Mouse (Mus musculus) CH12.LX (cell line): ENCODE results near the gene Cnksr3.

ENCODE experiments used
- CTCF ChIP-seq, 2 experiments: IDR thresholded peaks in 1 of 2; conservative IDR thresholded peaks in 1 of 2; 2 replicates each; pipeline ENCODE4 v1.5.1; 2011 to 2012; ENCODE audit warnings: low read depth in 2 of 2, low read length in 2 of 2, improper control_type of control experiment in 1 of 2, inconsistent platforms in 1 of 2, mild to moderate bottlenecking in 1 of 2, moderate library complexity in 1 of 2
- ELF1 ChIP-seq: IDR thresholded peaks from 2 replicates; pipeline ENCODE4 v1.6.1; 2014; ENCODE audit warnings: low read depth, mild to moderate bottlenecking, inconsistent platforms, low read length, improper control_type of control experiment
- EP300 ChIP-seq: IDR thresholded peaks from 2 replicates; pipeline ENCODE4 v1.6.1; 2011; ENCODE audit warnings: low read length, improper control_type of control experiment
- MAZ ChIP-seq: IDR thresholded peaks from 2 replicates; pipeline ENCODE4 v1.6.1; 2012; ENCODE audit warnings: low read depth, mild to moderate bottlenecking, inconsistent platforms, low read length, improper control_type of control experiment, moderate library complexity
- MYC ChIP-seq: IDR thresholded peaks from 2 replicates; pipeline ENCODE4 v1.6.1; 2011; ENCODE audit warnings: low read depth, mild to moderate bottlenecking, improper control_type of control experiment, low read length
- POLR2A ChIP-seq: IDR thresholded peaks from 2 replicates; pipeline ENCODE4 v1.6.1; 2011; ENCODE audit warnings: low read depth, mild to moderate bottlenecking, improper control_type of control experiment, low read length

DNA sequence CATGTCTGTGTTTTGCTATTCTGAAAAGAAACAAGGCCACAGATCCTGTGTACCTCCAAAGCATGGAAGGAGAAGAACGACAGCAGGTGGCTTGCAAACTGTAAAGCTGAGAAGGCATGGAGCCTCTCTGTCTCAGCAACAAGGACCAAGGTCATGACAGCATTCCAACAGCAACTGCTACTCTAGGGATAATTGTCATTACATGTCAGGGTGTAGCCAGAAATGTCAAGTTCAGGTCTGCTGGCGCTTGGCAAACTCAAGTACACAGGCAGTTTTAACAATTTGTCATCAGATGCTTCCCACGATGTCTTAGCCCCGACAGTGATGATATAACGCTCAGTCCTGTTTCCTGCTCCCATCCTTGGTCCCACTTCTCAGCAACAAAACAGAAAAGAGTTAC is 26.0 kb downstream of the Cnksr3 start:
- TF ChIP-seq CTCF (conservative IDR thresholded peaks at IDR 0.05 in 1 of 2, IDR thresholded peaks at IDR 0.05 in 1 of 2; ENCODE audit: low read depth in 2 of 2, low read length in 2 of 2) (no peak), EP300 (no peak), ELF1 (no peak), POLR2A (no peak), MAZ (no peak), MYC (no peak)
